Mouse (Mus musculus) right cerebral cortex, postnatal 10 days (tissue): ENCODE results near the gene Lsm7.
A peak's percentile ranks its signal among the peaks of the same experiment; 100 is the strongest.
"Not testable (repeated sequence)": the region's sequence is repeated elsewhere in the genome, so short reads cannot be mapped to it uniquely, and the experiment has no call there.

Experiments used
- DNase-seq, 2 experiments: peaks; one replicate each; pipeline ENCODE4 v3.0.0; 2021; ENCODE audit warnings: low spot score in 2 of 2

Gene Lsm7

GRCm38 (mm10) chr10:80836949-80837379 is 18.0 kb downstream of the Lsm7 start:
- no peak for DNase-seq

GRCm38 (mm10) chr10:80835617-80836016 is 19.4 kb downstream of the Lsm7 start:
- DNase-seq = no peak

DNA sequence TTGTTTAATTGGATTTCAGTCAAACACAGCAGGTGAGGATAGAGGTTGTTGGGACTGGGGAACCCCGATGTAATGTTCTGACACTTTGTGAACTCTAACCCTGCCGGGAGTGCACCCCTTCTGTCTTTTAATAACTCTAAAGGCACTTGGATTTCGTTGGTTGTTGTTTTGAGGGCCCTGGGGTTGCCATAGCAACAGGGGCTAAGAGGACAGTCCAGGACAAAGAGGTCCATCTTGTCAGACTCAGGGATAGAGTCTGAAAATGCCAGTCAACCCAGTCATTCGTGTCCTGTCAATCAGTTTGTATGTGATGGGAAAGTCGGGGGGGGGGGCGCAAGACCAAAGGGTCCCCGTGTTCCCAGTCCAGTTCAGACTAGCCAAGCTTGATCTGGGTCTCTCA is 22.2 kb downstream of the Lsm7 start:
- no peak for DNase-seq

DNA sequence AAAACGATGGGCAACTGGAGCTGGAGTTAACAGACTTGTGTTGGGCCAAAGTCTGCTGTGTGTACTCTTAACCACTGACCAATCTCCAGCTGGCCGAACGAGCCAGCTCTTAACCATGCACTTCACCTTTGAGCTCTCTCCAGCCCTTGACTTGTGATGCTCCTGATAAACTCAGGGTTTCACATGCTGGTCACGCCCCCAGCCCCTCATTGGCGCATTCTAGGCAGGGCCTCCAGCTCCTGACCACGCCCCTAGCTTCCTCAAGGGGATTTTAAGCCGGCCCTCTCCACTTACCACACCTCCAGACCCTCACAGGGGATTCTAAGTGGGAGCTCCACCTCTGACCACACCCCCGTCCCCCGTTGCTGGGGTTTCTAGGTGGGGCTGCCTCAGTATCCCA is 23.9 kb downstream of the Lsm7 start:
- DNase-seq = peak; percentile 68 to 71

DNA sequence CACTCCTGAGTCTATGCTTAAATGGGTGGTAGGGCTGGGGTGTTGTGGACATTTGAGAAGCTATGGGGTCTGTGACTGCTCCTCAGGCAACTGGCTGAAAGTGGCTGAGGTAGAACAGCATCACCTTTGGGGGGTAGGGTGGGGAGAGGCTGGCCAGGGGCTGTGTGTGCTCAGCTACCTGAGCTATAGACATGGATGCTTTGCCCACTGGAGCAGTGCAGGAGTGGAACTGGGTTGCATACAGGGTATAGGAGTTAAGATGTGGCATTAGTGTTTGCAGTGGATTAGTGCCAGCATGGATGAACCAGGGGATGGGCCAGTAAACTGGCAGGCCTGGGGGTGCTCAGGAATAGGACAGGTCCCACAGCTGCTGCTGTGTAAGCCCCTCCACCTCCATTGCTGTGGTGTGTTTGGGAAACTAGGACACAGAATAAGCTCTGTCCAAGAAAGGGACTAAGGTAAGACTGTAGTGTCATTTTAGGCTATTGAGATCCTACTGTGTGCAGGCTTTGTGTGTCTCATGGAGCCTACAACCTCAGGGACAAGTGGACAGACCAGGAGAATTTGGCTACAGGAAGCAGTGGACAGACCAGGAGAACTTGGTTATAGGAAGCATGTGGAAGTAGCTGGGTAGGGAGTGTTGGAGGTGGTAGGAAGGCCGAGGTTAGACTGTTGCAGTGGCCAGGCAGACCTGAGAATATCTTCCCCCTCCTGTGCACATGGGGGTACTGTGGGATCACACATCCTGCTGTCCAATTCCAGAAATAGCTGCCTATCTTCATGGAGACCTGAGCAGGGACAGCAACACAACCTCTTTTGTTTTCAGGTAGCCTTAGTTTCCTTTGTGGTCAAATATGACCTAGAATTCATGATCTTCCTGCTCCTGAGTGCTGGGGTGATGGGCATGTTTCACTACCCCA is 25.4 kb downstream of the Lsm7 start:
- DNase-seq = no peak

DNA sequence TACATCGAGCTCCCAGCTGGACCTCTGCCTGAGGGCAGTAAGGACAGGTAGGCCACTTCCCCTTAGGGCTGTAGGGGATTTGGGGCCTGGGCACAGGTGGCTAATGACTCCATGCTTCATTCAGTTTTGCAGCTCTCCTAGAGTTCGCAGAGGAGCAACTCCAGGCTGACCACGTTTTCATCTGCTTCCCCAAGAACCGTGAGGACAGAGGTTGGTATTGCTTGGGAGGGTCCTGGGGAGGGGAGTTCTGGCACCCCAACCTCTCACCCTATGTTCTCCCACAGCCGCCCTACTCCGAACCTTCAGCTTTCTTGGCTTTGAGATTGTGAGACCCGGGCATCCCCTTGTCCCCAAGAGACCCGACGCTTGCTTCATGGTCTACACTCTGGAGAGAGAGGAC is 26.4 kb downstream of the Lsm7 start:
- not testable (repeated sequence) for DNase-seq

GRCm38 (mm10) chr10:80827870-80828420 is 27.1 kb downstream of the Lsm7 start:
- no peak for DNase-seq

- no peak for DNase-seq
Observed at GRCm38 (mm10) chr10:80827063-80827869, 27.7 kb downstream of the Lsm7 start.

- DNase-seq = peak; percentile 99 to 100
Observed at GRCm38 (mm10) chr10:80826151-80827062, 28.6 kb downstream of the Lsm7 start, which contains the start of gene Oaz1. Oaz1 (plus strand) TSS chr10:80826656.

- no peak for DNase-seq
Observed at GRCm38 (mm10) chr10:80824827-80825226, 30.2 kb downstream of the Lsm7 start.

GRCm38 (mm10) chr10:80823847-80824643 is 31.0 kb downstream of the Lsm7 start:
- no peak for DNase-seq

DNA sequence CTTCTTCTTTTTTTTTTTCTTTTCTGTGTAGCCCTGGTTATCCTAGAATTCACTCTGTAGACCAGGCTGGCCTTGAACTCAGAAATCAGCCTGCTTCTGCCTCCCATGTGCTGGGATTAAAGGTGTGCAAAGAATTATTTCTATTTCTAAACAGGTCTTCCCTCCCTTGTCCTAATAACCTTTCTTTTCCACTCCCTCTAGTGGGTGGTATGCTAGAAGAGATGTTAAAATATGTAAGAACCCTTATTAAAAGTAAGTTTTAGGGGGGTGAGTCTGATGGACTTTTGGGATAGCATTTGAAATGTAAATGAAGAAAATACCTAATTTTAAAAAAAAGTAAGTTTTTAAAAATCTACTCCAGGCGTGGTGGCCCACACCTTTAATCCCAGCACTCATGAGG is 31.7 kb downstream of the Lsm7 start:
- DNase-seq = no peak

DNA sequence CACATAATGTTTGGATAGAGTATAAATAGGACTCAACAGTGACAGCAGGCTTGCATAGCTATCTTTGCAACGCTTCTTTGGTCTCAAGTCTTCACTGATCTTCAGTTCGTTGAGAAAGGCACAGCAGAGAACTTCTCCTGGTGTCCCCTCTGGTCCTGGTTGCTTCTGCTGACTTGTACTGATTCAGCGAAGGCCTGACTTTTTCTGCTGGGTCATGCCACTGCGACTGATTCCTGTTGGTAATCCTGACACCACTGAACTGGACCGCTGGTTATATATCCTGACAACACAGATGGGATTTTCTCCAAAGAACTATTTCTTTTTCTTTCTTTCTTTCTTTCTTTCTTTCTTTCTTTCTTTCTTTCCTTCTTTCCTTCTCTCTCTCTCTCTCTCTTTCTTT is 32.5 kb downstream of the Lsm7 start:
- no peak for DNase-seq

GRCm38 (mm10) chr10:80821991-80822390 is 33.0 kb downstream of the Lsm7 start:
- DNase-seq = no peak

- DNase-seq = no peak
Observed at GRCm38 (mm10) chr10:80819406-80819805, 35.6 kb downstream of the Lsm7 start.

GRCm38 (mm10) chr10:80818599-80819281 is 36.3 kb downstream of the Lsm7 start:
- no peak for DNase-seq

DNA sequence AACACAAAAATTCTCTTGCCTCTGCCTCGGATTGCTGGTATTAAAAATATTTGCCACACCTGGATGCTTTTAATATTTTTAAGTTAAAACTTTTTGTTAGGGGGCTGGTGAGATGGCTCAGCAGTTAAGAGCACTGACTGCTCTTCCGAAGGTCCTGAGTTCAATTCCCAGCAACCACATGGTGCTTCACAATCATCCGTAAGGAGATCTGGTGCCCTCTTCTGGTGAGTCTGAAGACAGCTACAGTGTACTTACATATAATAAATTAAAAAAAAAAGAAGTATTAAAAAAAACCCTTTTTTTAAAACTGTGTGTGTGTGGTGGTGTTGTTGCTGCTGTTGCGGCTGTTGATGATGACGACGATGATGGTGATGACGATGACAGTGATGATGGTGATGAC is 37.1 kb downstream of the Lsm7 start:
- not testable (repeated sequence) for DNase-seq

- no peak for DNase-seq
Observed at GRCm38 (mm10) chr10:80817164-80817563, 37.8 kb downstream of the Lsm7 start.

- not testable (repeated sequence) for DNase-seq
Observed at GRCm38 (mm10) chr10:80816303-80816702, 38.7 kb downstream of the Lsm7 start.

- DNase-seq = no peak
Observed at GRCm38 (mm10) chr10:80814800-80815199, 40.2 kb downstream of the Lsm7 start.
